Mouse (Mus musculus): ENCODE measurements around the gene Cd3g. TPM values are rescaled to one million over a fixed set of nuclear protein-coding genes. Genes with fewer than 3 reads are reported as not detected.
A peak's percentile ranks its signal among the peaks of the same experiment; 100 is the strongest.

Cd3g gene
- total RNA-seq, 2 experiments from 2014 or later: not detected

DNA sequence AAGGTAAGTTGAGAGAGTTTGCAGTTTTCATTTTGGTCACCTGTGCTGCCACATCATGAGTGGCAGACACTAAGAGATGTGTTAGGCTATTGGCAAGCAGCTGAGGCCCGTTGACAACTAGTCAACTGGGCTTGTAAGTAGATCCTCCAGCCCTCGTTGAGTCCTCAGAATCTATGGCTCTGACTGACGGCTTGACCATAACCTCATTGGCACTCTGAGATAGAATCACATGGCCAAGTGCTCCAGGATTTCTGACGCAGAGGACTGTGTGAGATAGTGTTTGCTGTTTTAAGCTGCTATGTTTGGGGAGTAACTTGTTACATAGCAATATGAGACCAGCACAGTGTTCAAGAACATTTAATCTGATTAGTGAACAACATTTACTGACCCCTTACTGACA, 38.5 kb downstream of the Cd3g start:
- intact Hi-C loops (cut with DNase I): no loop called here
- no peak for DNase-seq (ENCODE audit: low spot score in 2 of 2)

DNA sequence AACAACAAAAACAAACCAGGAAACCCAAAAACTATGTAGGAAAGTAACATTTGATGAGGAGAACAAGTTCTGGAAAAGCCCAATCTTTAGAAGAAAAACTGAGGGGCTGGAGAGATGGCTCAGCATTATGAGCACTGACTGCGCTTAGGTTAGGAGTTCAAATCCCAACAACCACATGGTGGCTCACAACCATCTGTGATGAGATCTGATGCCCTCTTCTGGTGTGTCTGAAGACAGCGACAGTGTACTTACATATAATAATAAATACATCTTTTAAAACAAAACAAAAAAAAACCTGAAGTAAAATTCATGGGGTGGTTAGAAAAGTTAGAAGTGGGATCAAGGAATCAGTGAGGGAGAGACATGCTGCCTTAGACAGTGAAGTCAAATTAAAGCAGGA, 58.7 kb downstream of the Cd3g start:
- DNase-seq (ENCODE audit: low spot score in 2 of 2): no peak
- intact Hi-C loops (cut with DNase I): loop anchor here (2.0 to 5.0 kb wide), 2 partner anchors 41 to 84 kb away; partner anchors contain the start of gene Kmt2a

DNA sequence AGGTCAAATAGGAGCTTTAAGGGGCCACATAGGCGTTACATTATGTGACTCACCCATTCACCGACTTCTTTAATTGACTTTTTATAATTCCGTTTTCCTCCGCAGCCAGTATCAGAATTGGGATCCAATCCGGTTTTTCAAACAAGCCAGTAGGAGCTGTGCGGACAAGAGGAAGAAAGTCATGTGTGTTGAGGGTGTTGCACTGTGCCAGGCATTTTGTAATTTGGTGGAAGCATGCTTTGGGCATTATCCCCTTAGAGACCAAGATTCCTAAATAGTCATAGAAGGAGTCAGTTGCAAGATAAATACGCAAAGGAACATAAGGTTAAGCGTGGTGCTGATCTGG, 59.1 kb downstream of the Cd3g start:
- intact Hi-C loops (cut with DNase I): loop anchor here (2.0 to 5.0 kb wide), 2 partner anchors 40 to 84 kb away; partner anchors contain the start of gene Kmt2a
- DNase-seq (ENCODE audit: low spot score in 2 of 2): no peak

DNA sequence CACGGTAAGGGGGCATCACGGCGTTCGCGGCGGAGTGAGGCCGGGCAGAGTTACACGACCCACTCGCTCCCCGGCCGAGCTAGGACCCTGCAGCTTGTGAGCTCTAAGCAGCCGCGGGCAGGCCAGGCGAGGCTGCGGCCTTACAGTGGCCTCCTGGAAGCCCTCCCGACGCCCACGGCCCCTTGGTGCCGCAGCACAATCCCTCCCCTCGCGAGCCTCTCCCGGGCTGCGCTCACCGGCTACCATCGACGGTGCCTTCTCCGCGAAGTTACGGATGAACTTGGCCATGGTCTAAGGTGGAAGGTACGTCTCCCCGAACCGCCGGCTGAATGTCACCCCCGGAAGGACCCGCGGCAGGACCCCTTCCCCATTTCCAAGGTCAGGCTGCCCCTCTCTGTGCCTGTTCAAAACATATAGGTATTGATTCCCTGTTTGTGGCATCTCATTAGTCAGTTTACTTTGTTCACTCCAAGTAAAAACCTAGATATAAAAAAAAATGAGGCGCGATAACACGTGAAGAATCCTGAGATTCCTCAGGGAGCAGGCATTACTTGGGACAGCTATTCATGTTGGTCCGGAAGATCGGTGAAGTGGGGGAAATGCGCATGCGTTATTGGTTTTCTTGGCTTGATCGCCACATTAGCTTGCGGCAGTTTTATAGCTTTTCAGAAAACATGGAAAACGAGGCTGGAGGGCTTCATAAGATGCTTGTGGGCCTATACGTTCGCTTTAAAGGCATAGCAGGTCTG, 59.7 kb downstream of the Cd3g start, which contains the start of gene Atp5l:
Atp5l (minus strand) TSS at position 369 of the 749 bp plus-strand sequence.
- peak; percentile 90 to 94 for DNase-seq (ENCODE audit: low spot score in 2 of 2)
- intact Hi-C loops (cut with DNase I): loop anchor here (2.0 to 5.0 kb wide), 2 partner anchors 40 to 83 kb away; partner anchors contain the start of gene Kmt2a

DNA sequence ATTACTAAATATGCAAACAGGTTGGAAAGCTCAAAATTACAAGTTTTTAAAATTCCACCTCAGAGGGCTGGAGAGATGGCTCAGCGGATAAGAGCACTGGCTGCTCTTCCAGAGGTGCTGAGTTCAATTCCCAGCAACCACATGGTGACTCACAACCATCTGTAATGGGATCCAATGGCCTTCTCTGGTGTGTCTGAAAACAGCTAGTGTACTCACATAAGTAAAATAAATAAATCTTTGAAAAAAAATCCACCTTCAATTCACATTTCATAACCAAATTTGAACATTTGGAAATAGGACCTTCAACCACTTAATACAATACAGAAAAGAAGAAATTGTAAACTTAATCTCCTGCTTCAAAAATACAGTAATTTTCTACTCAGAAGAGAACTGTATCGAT, 60.6 kb downstream of the Cd3g start:
- intact Hi-C loops (cut with DNase I): loop anchor here (2.0 to 5.0 kb wide), 2 partner anchors 39 to 82 kb away; partner anchors contain the start of gene Kmt2a
- DNase-seq (ENCODE audit: low spot score in 2 of 2): no peak

Other genes with a start within 250 kb of the Cd3g start
- gene Phldb1, start 245.2 kb downstream of the Cd3g start, total RNA-seq (2021): 10 to 100 TPM; 54.9 to 70.7 TPM
- gene Arcn1, start 212.6 kb downstream of the Cd3g start, total RNA-seq (2021): 100 to 1,000 TPM in 1 of 2 experiments, 10 to 100 TPM in 1; 98.0 to 103 TPM
- 10 to 100 TPM; 68.8 to 83.5 TPM for gene Ift46, start 212.5 kb downstream of the Cd3g start, total RNA-seq (2021)
- 10 to 100 TPM; 49.0 to 53.0 TPM for gene Tmem25, start 181.1 kb downstream of the Cd3g start, total RNA-seq (2021)
- under 1 TPM in 1 of 2 experiments, not detected in 1; 0.99 TPM for gene Ttc36, start 177.4 kb downstream of the Cd3g start, total RNA-seq (2021)
- gene Kmt2a, start 99.1 kb downstream of the Cd3g start, total RNA-seq (2021): 10 to 100 TPM; 54.6 to 58.6 TPM
- gene Atp5l, start 59.7 kb downstream of the Cd3g start, total RNA-seq (2021): 100 to 1,000 TPM; 339 to 353 TPM
- 10 to 100 TPM; 73.0 to 75.4 TPM for gene Ube4a, start 14.8 kb downstream of the Cd3g start, total RNA-seq (2021)
- gene Cd3d, start 1.4 kb upstream of the Cd3g start, total RNA-seq (2021): not detected
- not detected for gene Cd3e, start 29.2 kb upstream of the Cd3g start, total RNA-seq (2021)
- gene Mpzl2, start 59.4 kb upstream of the Cd3g start, total RNA-seq (2021): 1 to 10 TPM; 1.3 to 1.9 TPM
- 1 to 10 TPM; 4.0 to 6.4 TPM for gene Mpzl3, start 74.8 kb upstream of the Cd3g start, total RNA-seq (2021)
- gene Jaml, start 98.8 kb upstream of the Cd3g start, total RNA-seq (2021): under 1 TPM; 0.87 to 0.89 TPM
- gene Scn2b, start 137.4 kb upstream of the Cd3g start, total RNA-seq (2021): 100 to 1,000 TPM; 245 to 264 TPM
- gene Scn4b, start 158.0 kb upstream of the Cd3g start, total RNA-seq (2021): 100 to 1,000 TPM in 1 of 2 experiments, 10 to 100 TPM in 1; 26.7 to 103 TPM
- 1 to 10 TPM; 1.1 to 1.5 TPM for gene BC049352, start 201.6 kb upstream of the Cd3g start, total RNA-seq (2021)
- under 1 TPM in 1 of 2 experiments, not detected in 1; 0.41 TPM for gene Tmprss4, start 223.7 kb upstream of the Cd3g start, total RNA-seq (2021)